Mouse (Mus musculus) heart, embryonic 15.5 days (tissue): Measurements from ENCODE around the gene Galnt18. TPM values are rescaled to one million over a fixed set of nuclear protein-coding genes. Genes with fewer than 3 reads are reported as not detected.
A peak's percentile ranks its signal among the peaks of the same experiment; 100 is the strongest.

Experiments used
- ATAC-seq: fragments of 200-750 bp; cut with Nextera tagmentation; replicated peaks from 2 replicates; pipeline ENCODE4 v1.8.0; 2017; ENCODE audit warnings: low read depth, moderate TSS enrichment; ENCODE audit not compliant: insufficient number of reproducible peaks, insufficient read depth, low FRiP score
- H3K27ac ChIP-seq: fragments of 300-500 bp; sonication (generic); 2 replicates; pipeline ENCODE4 v1.5.1; 2015; ENCODE audit warnings: mild to moderate bottlenecking, inconsistent platforms
- H3K27me3 ChIP-seq: fragments of 300-500 bp; sonication (generic); 2 replicates; pipeline ENCODE4 v1.6.1; 2015; ENCODE audit warnings: inconsistent platforms
- H3K36me3 ChIP-seq: fragments of 300-500 bp; sonication (generic); 2 replicates; pipeline ENCODE4 v1.6.1; 2015; ENCODE audit warnings: mild to moderate bottlenecking, inconsistent platforms
- H3K4me1 ChIP-seq: fragments of 300-500 bp; sonication (generic); replicated peaks from 2 replicates; pipeline ENCODE4 v1.6.1; 2015; ENCODE audit warnings: inconsistent platforms
- H3K4me2 ChIP-seq: fragments of 300-500 bp; sonication (generic); 2 replicates; pipeline ENCODE4 v1.6.1; 2015; ENCODE audit warnings: inconsistent platforms, mild to moderate bottlenecking, moderate library complexity
- H3K4me3 ChIP-seq: fragments of 300-500 bp; sonication (generic); 2 replicates; pipeline ENCODE4 v1.5.1; 2015; ENCODE audit warnings: mild to moderate bottlenecking, inconsistent platforms
- H3K9ac ChIP-seq: fragments of 300-500 bp; sonication (generic); 2 replicates; pipeline ENCODE4 v1.6.1; 2015; ENCODE audit warnings: mild to moderate bottlenecking, inconsistent platforms
- H3K9me3 ChIP-seq: fragments of 300-500 bp; sonication (generic); replicated peaks from 2 replicates; pipeline ENCODE4 v1.6.1; 2016; ENCODE audit warnings: inconsistent platforms
- WGBS: fragments of 180-500 bp; shearing (Covaris S2); methylation state at CpG from one replicate; pipeline ENCODE4 v1.1.7; 2015; ENCODE audit warnings: mixed read lengths; 5-methylcytosine and 5-hydroxymethylcytosine counted together
- polyA plus RNA-seq: library from polyadenylated mRNA; unstranded; fragments of >200 nt; fragmentation: Nextera tagmentation; extraction: Ambion mirVana; gene quantifications from 2 replicates; pipeline ENCODE4 v1.2.1, GENCODE M21; 2015

Galnt18 gene
- polyA plus RNA-seq, 1 experiment from 2014 or later, result 16.0 TPM

DNA sequence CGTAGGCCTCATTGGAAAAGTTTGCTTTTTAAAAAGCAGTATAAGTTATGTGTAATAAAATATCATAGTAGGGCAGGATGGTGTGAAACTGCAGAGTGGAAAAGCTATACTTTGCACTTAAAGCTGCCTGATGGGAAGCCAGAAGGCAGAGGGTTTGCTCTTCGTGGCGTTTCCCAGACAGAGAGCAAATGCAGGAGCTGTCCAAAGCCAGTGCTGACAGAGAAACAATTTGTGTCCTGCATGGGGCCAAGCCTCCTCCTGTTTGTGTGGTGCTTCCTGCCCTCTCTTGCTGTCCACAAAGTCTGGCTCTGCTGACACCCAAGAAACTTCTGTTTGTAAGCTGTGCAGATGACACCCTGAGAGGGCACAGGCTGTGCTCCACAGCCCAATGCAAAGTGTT, 220.8 kb downstream of the Galnt18 start:
- no peaks in the 10 kb centered on the region for H3K27me3 ChIP-seq
- H3K36me3 ChIP-seq, result no peaks in the 10 kb centered on the region
- 35% methylated on average over 3 of the region's 3 CpGs for WGBS

DNA sequence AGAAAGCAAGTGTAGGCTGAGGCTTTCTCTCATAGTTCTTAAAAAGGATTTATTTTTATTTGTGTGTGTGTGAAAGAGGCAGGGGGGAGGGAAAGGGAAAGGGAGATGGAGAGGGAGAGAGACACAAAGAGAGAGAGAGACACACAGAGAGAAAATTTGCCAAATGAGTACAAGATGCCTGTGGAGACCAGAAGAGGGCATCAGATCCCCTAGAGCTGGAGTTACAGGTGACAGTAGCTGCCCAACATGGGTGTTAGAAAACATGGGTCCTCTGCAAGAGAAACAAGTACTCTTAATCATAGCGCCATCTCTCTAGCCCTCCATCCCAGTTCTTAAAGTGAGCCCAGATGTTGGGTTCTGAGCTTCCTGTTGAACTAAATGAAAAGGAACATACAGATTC, 228.8 kb downstream of the Galnt18 start:
- H3K9me3 ChIP-seq, result no peaks in the 10 kb centered on the region
- H3K9ac ChIP-seq, result no peak overlapping the region
- no peak for ATAC-seq
- WGBS, result 76% methylated on average over 1 of the region's 1 CpGs
- no peak overlapping the region for H3K4me3 ChIP-seq
- no peak overlapping the region for H3K4me2 ChIP-seq
- no peaks in the 10 kb centered on the region for H3K27me3 ChIP-seq
- no peaks in the 10 kb centered on the region for H3K4me1 ChIP-seq
- no peak overlapping the region for H3K27ac ChIP-seq
- no peaks in the 10 kb centered on the region for H3K36me3 ChIP-seq

More for the DNA sequence above, 220.8 kb downstream of the Galnt18 start:
- Histone ChIP-seq H3K9ac (no peak overlapping the region), H3K4me3 (no peak overlapping the region), H3K9me3 (no peaks in the 10 kb centered on the region), H3K4me2 (no peak overlapping the region), H3K27ac (no peak overlapping the region), H3K4me1 (no peaks in the 10 kb centered on the region)
- no peak for ATAC-seq

GRCm38 (mm10) chr7:111547069-111547468, 232.7 kb downstream of the Galnt18 start:
- no peak overlapping the region for H3K27ac ChIP-seq
- H3K9me3 ChIP-seq, result no peaks in the 10 kb centered on the region
- no peaks in the 10 kb centered on the region for H3K4me1 ChIP-seq
- H3K4me3 ChIP-seq, result no peak overlapping the region
- 69% methylated on average over 10 of the region's 10 CpGs for whole genome bisulfite sequencing
- no peaks in the 10 kb centered on the region for H3K36me3 ChIP-seq
- H3K4me2 ChIP-seq, result no peak overlapping the region
- no peak for ATAC-seq
- no peaks in the 10 kb centered on the region for H3K27me3 ChIP-seq
- no peak overlapping the region for H3K9ac ChIP-seq

DNA sequence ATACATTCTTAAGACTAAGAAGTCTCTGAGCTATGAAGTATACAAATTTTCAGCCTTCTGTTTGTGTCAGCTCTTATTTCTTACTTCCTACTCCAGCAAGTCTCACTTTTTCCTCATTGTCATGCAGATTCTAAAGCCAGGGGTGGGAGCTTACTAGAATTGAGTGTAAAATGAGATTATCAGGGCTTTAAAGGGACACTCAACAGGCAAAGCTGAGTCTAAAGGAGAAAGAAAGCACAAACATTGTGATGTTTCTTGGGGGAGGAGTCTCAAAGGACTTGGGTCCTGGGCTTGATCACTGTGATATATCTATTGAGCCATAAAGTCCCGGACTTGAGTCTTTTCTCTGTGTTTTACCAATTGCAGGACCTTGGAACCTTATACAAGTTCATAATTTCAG, 234.2 kb downstream of the Galnt18 start:
- no peak overlapping the region for H3K9ac ChIP-seq
- ATAC-seq, result no peak

DNA sequence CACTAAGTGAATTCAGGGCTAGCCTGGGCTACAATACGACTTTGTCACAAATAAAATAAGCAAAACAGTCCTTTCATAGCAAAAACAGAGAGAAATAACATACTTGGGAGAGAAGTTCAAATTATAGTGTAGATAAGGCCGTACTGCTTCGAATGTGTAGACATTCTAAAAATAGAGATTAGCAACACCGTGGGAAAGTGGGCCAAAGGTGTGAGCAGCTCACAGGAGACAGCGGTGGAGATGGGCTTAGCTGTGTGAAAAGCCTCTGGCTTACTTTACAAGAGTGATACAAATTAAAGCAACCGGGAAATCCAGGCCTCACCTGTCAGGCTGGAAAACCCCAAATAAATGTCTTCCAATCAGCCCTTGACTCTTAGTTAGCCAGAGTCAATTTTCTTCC, 241.8 kb downstream of the Galnt18 start:
- H3K27ac ChIP-seq, result no peak overlapping the region
- no peak for ATAC-seq
- peaks cover 4% of the 10 kb centered on the region for H3K4me1 ChIP-seq
- H3K9ac ChIP-seq, result no peak overlapping the region
- peaks cover 4% of the 10 kb centered on the region; the same call in 1 of the 2 replicates for H3K9me3 ChIP-seq
- H3K4me3 ChIP-seq, result no peak overlapping the region
- H3K36me3 ChIP-seq, result no peaks in the 10 kb centered on the region
- no peak overlapping the region for H3K4me2 ChIP-seq
- 38% methylated on average over 6 of the region's 6 CpGs for WGBS
- no peaks in the 10 kb centered on the region for H3K27me3 ChIP-seq

More for the DNA sequence above, 234.2 kb downstream of the Galnt18 start:
- 82% methylated on average over 1 of the region's 1 CpGs for WGBS
- Histone ChIP-seq H3K36me3 (no peaks in the 10 kb centered on the region), H3K4me1 (no peaks in the 10 kb centered on the region), H3K4me3 (no peak overlapping the region), H3K27ac (no peak overlapping the region), H3K27me3 (no peaks in the 10 kb centered on the region), H3K9me3 (no peaks in the 10 kb centered on the region), H3K4me2 (no peak overlapping the region)

GRCm38 (mm10) chr7:111534826-111535405, 244.9 kb downstream of the Galnt18 start:
- Histone ChIP-seq H3K36me3 (no peaks in the 10 kb centered on the region), H3K4me2 (no peak overlapping the region), H3K9me3 (peaks cover 4% of the 10 kb centered on the region; the same call in 1 of the 2 replicates), H3K27me3 (no peaks in the 10 kb centered on the region), H3K4me3 (no peak overlapping the region), H3K9ac (no peak overlapping the region), H3K4me1 (peaks cover 4% of the 10 kb centered on the region), H3K27ac (no peak overlapping the region)
- no peak for ATAC-seq
- WGBS, result 66% methylated on average over 8 of the region's 8 CpGs

GRCm38 (mm10) chr7:111528961-111529643, 250.7 kb downstream of the Galnt18 start:
- no peaks in the 10 kb centered on the region for H3K9me3 ChIP-seq
- H3K36me3 ChIP-seq, result no peaks in the 10 kb centered on the region
- no peak overlapping the region for H3K4me2 ChIP-seq
- 85% methylated on average over 3 of the region's 3 CpGs for WGBS
- no peak for ATAC-seq
- H3K4me3 ChIP-seq, result no peak overlapping the region
- H3K4me1 ChIP-seq, result peaks cover 7% of the 10 kb centered on the region; the same call in 1 of the 2 replicates
- no peak overlapping the region for H3K9ac ChIP-seq
- no peak overlapping the region for H3K27ac ChIP-seq
- H3K27me3 ChIP-seq, result no peaks in the 10 kb centered on the region

DNA sequence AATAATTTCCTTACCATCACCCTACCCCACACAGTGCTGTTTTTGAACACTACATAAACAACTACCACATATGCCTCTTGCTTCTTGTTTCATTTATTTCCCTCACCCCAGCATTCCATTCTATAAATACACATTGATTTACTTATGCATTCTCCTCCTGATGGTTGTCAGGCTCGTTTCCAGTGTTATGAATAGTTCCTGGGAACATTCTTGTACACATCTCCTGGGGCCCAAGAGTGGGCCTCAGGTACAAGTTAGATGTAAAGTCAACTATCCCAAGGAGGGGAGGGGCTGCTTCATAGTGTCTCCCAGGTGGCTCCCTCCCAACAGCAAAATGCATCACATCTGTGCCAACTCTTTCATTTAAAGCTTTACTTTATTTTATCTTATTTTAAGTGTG, 251.3 kb downstream of the Galnt18 start:
- H3K4me3 ChIP-seq, result no peak overlapping the region
- H3K4me2 ChIP-seq, result no peak overlapping the region
- ATAC-seq, result no peak
- peaks cover 7% of the 10 kb centered on the region; the same call in 1 of the 2 replicates for H3K4me1 ChIP-seq
- H3K27me3 ChIP-seq, result no peaks in the 10 kb centered on the region
- H3K36me3 ChIP-seq, result no peaks in the 10 kb centered on the region
- no peak overlapping the region for H3K9ac ChIP-seq
- no peak overlapping the region for H3K27ac ChIP-seq
- no peaks in the 10 kb centered on the region for H3K9me3 ChIP-seq
- WGBS, result 7% methylated on average over 1 of the region's 1 CpGs

- no peaks in the 10 kb centered on the region for H3K27me3 ChIP-seq
- no peaks in the 10 kb centered on the region for H3K9me3 ChIP-seq
- H3K4me2 ChIP-seq, result no peak overlapping the region
- peaks cover 13% of the 10 kb centered on the region for H3K4me1 ChIP-seq
- no peak for ATAC-seq
- H3K27ac ChIP-seq, result no peak overlapping the region
- no peaks in the 10 kb centered on the region for H3K36me3 ChIP-seq
- 86% methylated on average over 1 of the region's 1 CpGs for WGBS
- no peak overlapping the region for H3K4me3 ChIP-seq
- H3K9ac ChIP-seq, result no peak overlapping the region
Measured at GRCm38 (mm10) chr7:111520881-111521280, 258.9 kb downstream of the Galnt18 start.

GRCm38 (mm10) chr7:111518581-111519242, 261.1 kb downstream of the Galnt18 start:
- Histone ChIP-seq H3K9ac (no peak overlapping the region), H3K36me3 (no peaks in the 10 kb centered on the region), H3K27me3 (no peaks in the 10 kb centered on the region), H3K9me3 (no peaks in the 10 kb centered on the region), H3K4me3 (no peak overlapping the region), H3K4me2 (no peak overlapping the region), H3K4me1 (peaks cover 13% of the 10 kb centered on the region), H3K27ac (peak overlapping the region; percentile 61)
- ATAC-seq, result peak; percentile 50
- 48% methylated on average over 8 of the region's 8 CpGs for WGBS

DNA sequence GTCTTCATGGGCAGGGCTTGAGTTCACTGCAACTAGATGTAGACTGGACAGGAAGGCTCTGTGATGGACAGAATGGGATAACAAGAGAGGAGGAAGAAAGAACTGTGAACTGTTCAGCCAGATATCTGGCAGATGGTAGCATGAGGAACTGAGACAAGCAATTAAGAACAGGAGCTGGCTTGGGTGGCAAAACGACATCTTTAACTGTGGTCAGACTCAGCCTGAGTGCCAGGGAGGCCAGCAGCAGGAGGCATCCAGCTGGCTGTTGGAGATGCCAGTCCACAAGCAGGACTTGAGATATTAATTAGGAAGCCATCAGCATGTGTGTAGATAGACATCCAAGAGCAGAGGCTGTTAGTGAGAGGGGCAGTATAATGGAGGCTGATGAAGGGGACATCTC, 262.9 kb downstream of the Galnt18 start:
- H3K9me3 ChIP-seq, result no peaks in the 10 kb centered on the region
- peaks cover 13% of the 10 kb centered on the region for H3K4me1 ChIP-seq
- ATAC-seq, result no peak
- H3K4me3 ChIP-seq, result no peak overlapping the region
- no peaks in the 10 kb centered on the region for H3K27me3 ChIP-seq
- no peak overlapping the region for H3K27ac ChIP-seq
- 53% methylated on average over 1 of the region's 1 CpGs for WGBS
- H3K36me3 ChIP-seq, result no peaks in the 10 kb centered on the region
- H3K4me2 ChIP-seq, result no peak overlapping the region
- H3K9ac ChIP-seq, result no peak overlapping the region
